Mouse (Mus musculus) intestine, embryonic 15.5 days (tissue): Measurements from ENCODE around the gene Fam222b. TPM values are rescaled to one million over a fixed set of nuclear protein-coding genes. Genes with fewer than 3 reads are reported as not detected.

ENCODE experiments used
- ATAC-seq: fragments of 200-750 bp; cut with Nextera tagmentation; 2 replicates; pipeline ENCODE4 v1.8.0; 2017; ENCODE audit warnings: moderate TSS enrichment, moderate library complexity
- H3K27ac ChIP-seq: fragments of 300-500 bp; sonication (generic); 2 replicates; pipeline ENCODE4 v1.5.1; 2015; ENCODE audit warnings: mild to moderate bottlenecking, inconsistent platforms
- H3K27me3 ChIP-seq: fragments of 300-500 bp; sonication (generic); replicated peaks from 2 replicates; pipeline ENCODE4 v1.6.1; 2015; ENCODE audit warnings: inconsistent platforms
- H3K36me3 ChIP-seq: fragments of 300-500 bp; sonication (generic); 2 replicates; pipeline ENCODE4 v1.6.1; 2015; ENCODE audit warnings: inconsistent platforms
- H3K4me1 ChIP-seq: fragments of 300-500 bp; sonication (generic); replicated peaks from 2 replicates; pipeline ENCODE4 v1.6.1; 2015; ENCODE audit warnings: inconsistent platforms
- H3K4me2 ChIP-seq: fragments of 300-500 bp; sonication (generic); replicated peaks from 2 replicates; pipeline ENCODE4 v1.6.1; 2015; ENCODE audit warnings: mild to moderate bottlenecking, inconsistent platforms
- H3K4me3 ChIP-seq: fragments of 300-500 bp; sonication (generic); replicated peaks from 2 replicates; pipeline ENCODE4 v1.5.1; 2015; ENCODE audit warnings: inconsistent platforms
- H3K9ac ChIP-seq: fragments of 300-500 bp; sonication (generic); 2 replicates; pipeline ENCODE4 v1.6.1; 2015; ENCODE audit warnings: inconsistent platforms
- H3K9me3 ChIP-seq: fragments of 300-500 bp; sonication (generic); 2 replicates; pipeline ENCODE4 v1.6.1; 2016; ENCODE audit warnings: inconsistent platforms
- WGBS: fragments of 180-500 bp; shearing (Covaris S2); methylation state at CpG from one replicate; pipeline ENCODE4 v1.1.7; 2015; 5-methylcytosine and 5-hydroxymethylcytosine counted together
- polyA plus RNA-seq: library from polyadenylated mRNA; unstranded; fragments of >200 nt; fragmentation: Nextera tagmentation; extraction: Ambion mirVana; gene quantifications from 2 replicates; pipeline ENCODE4 v1.2.1, GENCODE M21; 2015

Gene Fam222b
- polyA plus RNA-seq, 1 experiment from 2014 or later, result 13.1 TPM

- Histone ChIP-seq H3K4me2 (no peak overlapping the region), H3K27ac (no peak overlapping the region), H3K27me3 (no peaks in the 10 kb centered on the region), H3K36me3 (0 out of 2 replicates have a peak, but pooled peaks cover 3% of the 10 kb centered on the region), H3K9me3 (no peaks in the 10 kb centered on the region), H3K4me3 (no peak overlapping the region), H3K9ac (no peak overlapping the region), H3K4me1 (peaks cover 9% of the 10 kb centered on the region; the same call in 1 of the 2 replicates)
- WGBS, result 36% methylated on average over 3 of the region's 3 CpGs
- ATAC-seq, result no peak
These were observed 2.6 kb downstream of the Fam222b start for GRCm38 (mm10) chr11:78097077-78097476.

GRCm38 (mm10) chr11:78100746-78101145, 6.3 kb downstream of the Fam222b start:
- 84% methylated on average over 11 of the region's 11 CpGs for WGBS

GRCm38 (mm10) chr11:78102142-78102541, 7.7 kb downstream of the Fam222b start:
- 83% methylated on average over 5 of the region's 5 CpGs for WGBS
- Histone ChIP-seq H3K27me3 (no peaks in the 10 kb centered on the region), H3K36me3 (0 out of 2 replicates have a peak, but pooled peaks cover 5% of the 10 kb centered on the region), H3K4me1 (no peaks in the 10 kb centered on the region), H3K4me3 (no peak overlapping the region), H3K4me2 (no peak overlapping the region), H3K27ac (no peak overlapping the region), H3K9ac (no peak overlapping the region), H3K9me3 (no peaks in the 10 kb centered on the region)
- ATAC-seq, result no peak

More at GRCm38 (mm10) chr11:78100746-78101145, 6.3 kb downstream of the Fam222b start:
- Histone ChIP-seq H3K27ac (no peak overlapping the region), H3K9ac (no peak overlapping the region), H3K4me1 (peaks cover 2% of the 10 kb centered on the region; the same call in 1 of the 2 replicates), H3K36me3 (0 out of 2 replicates have a peak, but pooled peaks cover 3% of the 10 kb centered on the region), H3K4me3 (no peak overlapping the region), H3K9me3 (no peaks in the 10 kb centered on the region), H3K27me3 (no peaks in the 10 kb centered on the region), H3K4me2 (no peak overlapping the region)
- ATAC-seq, result no peak

- peak; percentile 47; the same call in 1 of the 2 replicates for ATAC-seq
- no peaks in the 10 kb centered on the region for H3K4me1 ChIP-seq
- WGBS, result 69% methylated on average over 5 of the region's 5 CpGs
- H3K4me2 ChIP-seq, result no peak overlapping the region
- no peaks in the 10 kb centered on the region for H3K27me3 ChIP-seq
- no peak overlapping the region for H3K27ac ChIP-seq
- no peaks in the 10 kb centered on the region for H3K9me3 ChIP-seq
- H3K9ac ChIP-seq, result no peak overlapping the region
- H3K36me3 ChIP-seq, result 0 out of 2 replicates have a peak, but pooled peaks cover 5% of the 10 kb centered on the region
- no peak overlapping the region for H3K4me3 ChIP-seq
These were observed 8.7 kb downstream of the Fam222b start for GRCm38 (mm10) chr11:78102958-78103747.

- no peaks in the 10 kb centered on the region for H3K27me3 ChIP-seq
- H3K4me2 ChIP-seq, result no peak overlapping the region
- no peak for ATAC-seq
- H3K36me3 ChIP-seq, result 0 out of 2 replicates have a peak, but pooled peaks cover 5% of the 10 kb centered on the region
- H3K4me1 ChIP-seq, result no peaks in the 10 kb centered on the region
- no peaks in the 10 kb centered on the region for H3K9me3 ChIP-seq
- no peak overlapping the region for H3K27ac ChIP-seq
- no peak overlapping the region for H3K4me3 ChIP-seq
- WGBS, result 96% methylated on average over 5 of the region's 5 CpGs
- H3K9ac ChIP-seq, result no peak overlapping the region
These were observed 10.0 kb downstream of the Fam222b start for GRCm38 (mm10) chr11:78104501-78104900.

- no peaks in the 10 kb centered on the region for H3K9me3 ChIP-seq
- H3K36me3 ChIP-seq, result no peaks in the 10 kb centered on the region
- no peak overlapping the region for H3K27ac ChIP-seq
- H3K9ac ChIP-seq, result no peak overlapping the region
- no peak for ATAC-seq
- no peaks in the 10 kb centered on the region for H3K27me3 ChIP-seq
- WGBS, result 91% methylated on average over 2 of the region's 2 CpGs
- peaks cover 25% of the 10 kb centered on the region for H3K4me1 ChIP-seq
- no peak overlapping the region for H3K4me3 ChIP-seq
- H3K4me2 ChIP-seq, result no peak overlapping the region
These were observed 19.2 kb downstream of the Fam222b start for GRCm38 (mm10) chr11:78113616-78114015.

GRCm38 (mm10) chr11:78114676-78115366, 20.4 kb downstream of the Fam222b start:
- no peaks in the 10 kb centered on the region for H3K36me3 ChIP-seq
- H3K27ac ChIP-seq, result peak overlapping the region; percentile 81
- peak overlapping the region; percentile 83 for H3K4me2 ChIP-seq
- peak overlapping the region; percentile 87 for H3K4me3 ChIP-seq
- H3K9me3 ChIP-seq, result no peaks in the 10 kb centered on the region
- peaks cover 26% of the 10 kb centered on the region for H3K4me1 ChIP-seq
- ATAC-seq, result peak; percentile 47; the same call in 1 of the 2 replicates
- H3K9ac ChIP-seq, result peak overlapping the region; percentile 73
- H3K27me3 ChIP-seq, result no peaks in the 10 kb centered on the region
- 5% methylated on average over 19 of the region's 19 CpGs for WGBS

GRCm38 (mm10) chr11:78115367-78116145, 21.1 kb downstream of the Fam222b start:
- WGBS, result under 1% methylated on average over 36 of the region's 37 CpGs

GRCm38 (mm10) chr11:78116146-78116410, 21.6 kb downstream of the Fam222b start:
- Histone ChIP-seq H3K36me3 (no peaks in the 10 kb centered on the region), H3K4me3 (peak overlapping the region; percentile 87), H3K27me3 (no peaks in the 10 kb centered on the region), H3K9ac (peak overlapping the region; percentile 73), H3K4me1 (peaks cover 31% of the 10 kb centered on the region), H3K9me3 (no peaks in the 10 kb centered on the region), H3K27ac (peak overlapping the region; percentile 73; the same call in 1 of the 2 replicates), H3K4me2 (peak overlapping the region; percentile 83)
- WGBS, result 11% methylated on average over 5 of the region's 5 CpGs
- no peak for ATAC-seq

More at GRCm38 (mm10) chr11:78115367-78116145, 21.1 kb downstream of the Fam222b start:
- ATAC-seq, result peak; percentile 99
- H3K4me1 ChIP-seq, result peaks cover 31% of the 10 kb centered on the region
- no peaks in the 10 kb centered on the region for H3K9me3 ChIP-seq
- no peaks in the 10 kb centered on the region for H3K27me3 ChIP-seq
- no peaks in the 10 kb centered on the region for H3K36me3 ChIP-seq
- H3K4me2 ChIP-seq, result peak overlapping the region; percentile 83
- peak overlapping the region; percentile 73 for H3K9ac ChIP-seq
- H3K4me3 ChIP-seq, result peak overlapping the region; percentile 87
- peak overlapping the region; percentile 81 for H3K27ac ChIP-seq

GRCm38 (mm10) chr11:78118467-78118866, 24.0 kb downstream of the Fam222b start:
- Histone ChIP-seq H3K9ac (no peak overlapping the region), H3K4me2 (no peak overlapping the region), H3K4me3 (no peak overlapping the region), H3K36me3 (no peaks in the 10 kb centered on the region), H3K9me3 (no peaks in the 10 kb centered on the region), H3K27me3 (no peaks in the 10 kb centered on the region), H3K4me1 (peaks cover 33% of the 10 kb centered on the region), H3K27ac (no peak overlapping the region)
- ATAC-seq, result no peak

- no peak for ATAC-seq
- Histone ChIP-seq H3K4me2 (no peak overlapping the region), H3K9ac (no peak overlapping the region), H3K4me1 (peaks cover 27% of the 10 kb centered on the region), H3K4me3 (no peak overlapping the region), H3K27ac (no peak overlapping the region), H3K9me3 (no peaks in the 10 kb centered on the region), H3K27me3 (no peaks in the 10 kb centered on the region), H3K36me3 (no peaks in the 10 kb centered on the region)
- 73% methylated on average over 8 of the region's 8 CpGs for WGBS
These were observed 25.4 kb downstream of the Fam222b start for GRCm38 (mm10) chr11:78119898-78120297.

- Histone ChIP-seq H3K36me3 (no peaks in the 10 kb centered on the region), H3K9me3 (no peaks in the 10 kb centered on the region), H3K4me1 (peaks cover 21% of the 10 kb centered on the region), H3K4me2 (no peak overlapping the region), H3K27me3 (no peaks in the 10 kb centered on the region), H3K9ac (no peak overlapping the region), H3K27ac (no peak overlapping the region), H3K4me3 (no peak overlapping the region)
- ATAC-seq, result no peak
- 52% methylated on average over 5 of the region's 5 CpGs for WGBS
These were observed 26.7 kb downstream of the Fam222b start for GRCm38 (mm10) chr11:78121176-78121575.
